Mouse (Mus musculus) layer of hippocampus, adult 2 months (tissue): ENCODE results near the gene Capn9. TPM values are rescaled to one million over a fixed set of nuclear protein-coding genes. Genes with fewer than 3 reads are reported as not detected.

Source experiments
- DNase-seq, 2 experiments: peaks; one replicate each; pipeline ENCODE4 v3.0.0; 2022; ENCODE audit warnings: low spot score in 2 of 2
- H3K27ac ChIP-seq: fragments of 200-600 bp; 2 replicates; pipeline ENCODE4 v1.8.1; 2022
- H3K4me3 ChIP-seq: fragments of 200-600 bp; 2 replicates; pipeline ENCODE4 v1.8.1; 2022; ENCODE audit warnings: mild to moderate bottlenecking
- CTCF ChIP-seq: fragments of 200-600 bp; conservative IDR thresholded peaks from 2 replicates; pipeline ENCODE4 v1.8.1; 2022; ENCODE audit warnings: antibody characterized with exemption, mild to moderate bottlenecking, moderate library complexity
- total RNA-seq, 2 experiments: library from RNA; stranded (reverse); gene quantifications; 2 replicates each; pipeline ENCODE4 v1.2.3; 2021

The Capn9 gene
- total RNA-seq, 2 experiments from 2014 or later, result 0.34 to 0.79 TPM

GRCm38 (mm10) chr8:124551011-124551661 is 24.8 kb upstream of the Capn9 start:
- Histone ChIP-seq H3K27ac (peak overlapping the region; percentile 80), H3K4me3 (no peak overlapping the region)
- TF ChIP-seq CTCF, result no peak
- DNase-seq, result no peak

DNA sequence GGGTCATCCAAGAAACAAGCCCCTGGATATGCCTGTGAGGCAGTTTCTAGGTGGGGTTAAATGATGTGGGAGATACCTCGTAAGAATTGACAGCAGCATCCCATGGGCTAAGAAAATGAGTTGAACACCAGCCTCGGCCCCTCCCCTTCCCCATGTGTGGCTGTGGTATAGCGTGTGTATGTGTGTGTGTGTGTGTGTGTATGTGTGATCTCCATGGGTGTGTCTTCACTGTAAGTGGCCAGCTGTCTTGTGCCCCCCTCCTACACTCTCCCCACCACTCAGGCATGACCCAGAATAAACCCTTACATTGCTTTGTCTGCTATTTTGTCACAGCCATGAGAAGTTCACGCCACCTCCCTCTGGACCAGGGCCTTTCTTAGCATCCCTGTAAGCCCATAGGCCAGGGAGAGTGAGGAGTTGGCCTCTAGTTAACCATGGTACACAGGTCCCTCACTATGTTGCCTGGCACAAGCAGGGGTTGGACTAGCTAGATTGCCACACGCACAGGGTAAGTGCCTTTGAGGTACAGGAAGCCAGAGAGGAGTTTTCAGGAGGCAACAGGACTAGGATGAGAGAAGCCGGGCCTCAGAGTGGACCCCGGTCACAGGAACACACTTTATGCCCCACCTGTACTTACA is 20.7 kb upstream of the Capn9 start:
- no peak for DNase-seq
- H3K27ac ChIP-seq, result peak overlapping the region; percentile 73
- H3K4me3 ChIP-seq, result no peak overlapping the region
- TF ChIP-seq CTCF, result no peak

- H3K27ac ChIP-seq, result peak overlapping the region; percentile 96
Measured at GRCm38 (mm10) chr8:124556164-124556563, 19.7 kb upstream of the Capn9 start.

DNA sequence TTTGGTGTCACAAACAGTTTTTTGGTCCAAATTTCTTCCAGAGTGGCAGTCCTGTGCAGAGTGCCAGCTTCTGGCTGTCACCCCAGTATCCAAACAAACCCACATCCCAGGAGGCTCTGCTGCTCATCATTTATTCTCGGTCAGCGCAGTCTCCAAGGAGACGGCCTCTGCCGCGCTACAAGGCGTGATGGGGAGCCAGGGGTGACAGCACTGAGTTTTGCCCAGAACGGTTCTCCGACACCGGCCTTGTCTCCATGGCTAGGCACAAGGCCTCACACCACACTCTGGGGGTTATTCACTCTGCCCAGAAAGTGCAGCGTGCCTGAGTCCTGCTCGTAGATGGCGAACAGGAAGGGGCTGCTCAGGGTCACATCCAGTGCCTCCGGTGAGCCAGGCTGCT is 19.3 kb upstream of the Capn9 start:
- H3K27ac ChIP-seq, result peak overlapping the region; percentile 96

More at GRCm38 (mm10) chr8:124556164-124556563, 19.7 kb upstream of the Capn9 start:
- TF ChIP-seq CTCF, result no peak
- no peak for DNase-seq
- no peak overlapping the region for H3K4me3 ChIP-seq

DNA sequence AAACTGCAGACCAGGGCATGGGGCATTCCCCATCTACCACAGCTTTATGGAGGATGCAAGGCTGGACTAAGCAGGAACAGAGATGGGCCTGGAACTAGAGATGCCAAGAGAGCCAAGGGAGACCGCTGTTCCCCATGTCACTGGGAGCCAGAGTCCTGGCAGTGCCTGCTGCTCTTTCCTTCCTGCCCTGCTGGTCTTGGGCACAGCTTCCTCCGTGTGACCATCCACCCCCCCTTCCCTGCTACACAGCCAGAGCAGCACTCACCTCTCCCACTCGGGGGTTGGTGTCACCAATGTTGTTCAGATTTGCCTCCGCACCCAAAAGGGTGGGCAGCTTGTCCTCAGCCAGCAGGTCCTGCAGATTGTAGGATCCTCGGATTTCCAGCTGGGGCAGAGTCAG is 18.4 kb upstream of the Capn9 start:
- H3K4me3 ChIP-seq, result no peak overlapping the region
- no peak for DNase-seq
- H3K27ac ChIP-seq, result peak overlapping the region; percentile 96
- no peak for TF ChIP-seq CTCF

More for the DNA sequence above, 19.3 kb upstream of the Capn9 start:
- peak; percentile 65 to 86 for DNase-seq
- no peak overlapping the region for H3K4me3 ChIP-seq
- no peak for TF ChIP-seq CTCF

GRCm38 (mm10) chr8:124567126-124567525 is 8.8 kb upstream of the Capn9 start:
- peak overlapping the region; percentile 89; the same call in 1 of the 2 replicates for H3K27ac ChIP-seq
- H3K4me3 ChIP-seq, result no peak overlapping the region
- TF ChIP-seq CTCF, result no peak
- no peak for DNase-seq

- Histone ChIP-seq H3K27ac (peak overlapping the region; percentile 89; the same call in 1 of the 2 replicates), H3K4me3 (no peak overlapping the region)
- no peak for TF ChIP-seq CTCF
- DNase-seq, result no peak
Measured at GRCm38 (mm10) chr8:124567584-124567983, 8.3 kb upstream of the Capn9 start.

DNA sequence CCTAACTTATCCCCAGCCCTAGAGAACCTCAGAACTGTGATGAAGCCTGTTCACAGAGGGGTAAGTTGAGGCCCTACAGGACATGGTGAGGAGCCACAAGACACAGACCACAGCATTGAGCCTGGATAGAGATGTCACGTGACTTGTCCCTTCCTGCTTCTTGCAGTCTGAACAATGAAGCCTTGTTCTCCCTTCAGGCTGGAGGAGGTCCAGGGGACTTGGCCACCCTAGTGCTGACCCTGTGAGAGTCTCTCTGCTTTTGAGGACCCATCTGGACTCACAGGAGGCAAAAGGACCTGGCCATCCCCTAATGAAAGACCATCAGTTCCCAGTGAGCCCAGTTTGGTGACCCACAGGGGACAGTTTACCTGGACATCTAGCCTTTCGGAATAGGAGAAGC is 6.8 kb upstream of the Capn9 start:
- H3K4me3 ChIP-seq, result no peak overlapping the region; the same call in 1 of the 2 replicates
- no peak for TF ChIP-seq CTCF
- DNase-seq, result peak; percentile 59 to 74
- H3K27ac ChIP-seq, result peak overlapping the region; percentile 89

DNA sequence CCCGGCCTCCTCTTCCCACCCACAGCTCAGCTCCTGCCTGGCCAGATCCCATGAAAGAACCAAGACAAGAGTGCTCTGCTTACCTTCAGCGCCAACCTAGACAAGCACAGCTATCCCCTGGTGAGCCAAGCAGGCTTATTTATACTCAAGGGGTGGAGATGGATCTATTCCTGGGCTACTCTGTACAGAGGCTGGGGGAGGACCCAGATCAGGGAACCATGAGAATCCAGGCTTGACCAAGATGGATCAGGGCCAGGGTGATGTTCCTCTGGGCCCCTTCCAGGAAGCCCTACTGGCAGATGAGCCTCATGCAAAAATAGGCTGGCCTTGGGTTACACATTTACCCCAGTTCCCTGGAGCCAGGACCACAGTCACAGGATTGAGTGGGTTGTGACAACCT is 6.3 kb upstream of the Capn9 start, which contains the start of gene Agt:
TSS of gene Agt (minus strand) at position 114 of the 400 bp plus-strand sequence.
- Histone ChIP-seq H3K27ac (peak within 1 kb of the TSS; percentile 89), H3K4me3 (no peak within 1 kb of the TSS; the same call in 1 of the 2 replicates)
- TF ChIP-seq CTCF, result no peak
- no peak for DNase-seq

- Histone ChIP-seq H3K4me3 (no peak overlapping the region), H3K27ac (peak overlapping the region; percentile 89)
- TF ChIP-seq CTCF, result no peak
- DNase-seq, result no peak
Measured at GRCm38 (mm10) chr8:124571732-124572429, 4.0 kb upstream of the Capn9 start.

DNA sequence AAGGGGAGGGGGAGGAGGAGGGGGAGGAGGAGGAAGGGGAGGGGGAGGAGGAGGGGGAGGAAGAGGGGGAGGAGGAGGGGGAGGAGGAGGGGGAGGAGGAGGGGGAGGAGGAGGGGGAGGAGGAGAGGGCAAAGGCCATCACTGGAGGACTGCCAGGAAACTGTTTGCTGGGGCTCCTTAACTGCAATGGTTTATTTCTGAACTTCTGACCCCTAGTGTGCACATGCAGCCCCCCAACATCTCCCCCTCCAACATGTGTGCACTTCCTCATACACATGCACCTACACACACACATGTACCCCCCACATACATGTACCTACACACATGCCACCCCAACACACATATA is 3.5 kb upstream of the Capn9 start:
- Histone ChIP-seq H3K4me3 (no peak overlapping the region), H3K27ac (no peak overlapping the region)
- no peak for DNase-seq
- no peak for TF ChIP-seq CTCF

DNA sequence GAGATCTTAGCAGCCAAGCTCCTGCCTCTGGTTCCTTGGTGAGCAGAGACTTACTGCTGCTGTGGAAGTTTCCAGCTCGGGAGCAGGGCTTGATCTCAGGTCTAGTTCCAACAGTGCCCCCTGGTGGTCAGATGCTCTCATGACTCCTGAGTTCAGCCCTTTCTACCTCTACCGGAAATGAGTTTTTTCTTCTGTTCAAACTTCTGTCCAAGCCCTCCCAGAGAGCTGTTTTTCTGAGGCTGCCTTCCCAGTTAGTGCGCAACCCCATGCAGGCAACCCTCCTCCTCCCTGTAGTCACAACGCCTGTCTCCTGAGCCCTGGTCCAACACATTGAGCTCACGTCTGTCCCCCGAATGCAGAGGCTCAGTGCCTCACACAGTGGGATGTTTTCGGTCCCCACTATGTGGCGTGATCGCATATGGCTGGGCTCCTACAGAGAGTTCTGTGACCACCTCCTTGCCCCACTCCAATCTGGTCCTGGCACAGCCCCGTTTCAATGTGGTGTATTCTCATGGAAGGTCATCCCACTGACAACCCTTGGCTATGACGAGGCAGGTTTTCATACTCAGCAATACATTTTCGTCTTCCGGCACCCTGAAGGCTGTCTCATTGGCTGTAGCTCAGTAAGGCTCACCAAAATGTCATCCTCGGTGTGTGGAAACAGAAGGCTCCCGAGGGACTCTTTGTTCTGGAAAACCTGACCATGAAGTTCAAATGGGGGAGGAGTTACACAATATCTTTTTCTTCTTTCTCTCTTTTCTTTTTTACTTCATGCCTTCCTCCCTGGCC is 2.2 kb upstream of the Capn9 start:
- Histone ChIP-seq H3K4me3 (no peak overlapping the region), H3K27ac (peak overlapping the region; percentile 81)
- peak; percentile 90 to 96 for DNase-seq
- TF ChIP-seq CTCF, result peak; percentile 93

GRCm38 (mm10) chr8:124576751-124577150 is 840 bp downstream of the Capn9 start:
- DNase-seq, result no peak
- Histone ChIP-seq H3K27ac (no peak overlapping the region), H3K4me3 (no peak overlapping the region)
- TF ChIP-seq CTCF, result no peak
